Comparison of ENCODE assay signal across 14 mouse cellular contexts in genomic region chr10:28112826-28113589, GRCm38 (mm10). TPM values are rescaled to one million over a fixed set of nuclear protein-coding genes. Genes with fewer than 3 reads are reported as not detected.
DNase-seq lines count a peak whose midpoint lies in the region; ATAC-seq lines count a peak whose summit lies in the region.
"Had no signal": no experiment of that assay in that cellular context is flagged by ENCODE, and none has a peak within 500 bp of the region (broad histone marks: within the 10 kb centered on the region; RNA-seq: fewer than 3 reads in every experiment).

No protein-coding gene starts in this region.

- no peaks in the 10 kb centered on the region for H3K36me3 ChIP-seq in kidney, embryonic 16.5 days (ENCODE audit: insufficient read depth, low read length)
- no peaks in the 10 kb centered on the region for H3K36me3 ChIP-seq in heart, embryonic 15.5 days
- H3K36me3 ChIP-seq in limb, embryonic 10.5 days = no peaks in the 10 kb centered on the region
- H3K36me3 ChIP-seq: hindbrain, embryonic 10.5 days; liver, embryonic 15.5 days; midbrain, embryonic 10.5 days had no signal

- H3K9ac ChIP-seq in kidney, embryonic 16.5 days (replicated peaks; ENCODE audit: low read length) = no peak overlapping the region
- H3K9ac ChIP-seq in heart, embryonic 15.5 days = no peak overlapping the region
- H3K9ac ChIP-seq: liver, embryonic 15.5 days had no signal

- H3K27me3 ChIP-seq in kidney, embryonic 16.5 days (ENCODE audit: insufficient read depth, low read length) = no peaks in the 10 kb centered on the region
- H3K27me3 ChIP-seq in heart, embryonic 15.5 days = no peaks in the 10 kb centered on the region
- no peaks in the 10 kb centered on the region for H3K27me3 ChIP-seq in limb, embryonic 10.5 days (ENCODE audit: low read depth, poor library complexity, severe bottlenecking)
- H3K27me3 ChIP-seq: liver, embryonic 15.5 days had no signal

- no peak overlapping the region for H3K27ac ChIP-seq in kidney, embryonic 16.5 days (ENCODE audit: low read length)
- peak overlapping the region; percentile 59 for H3K27ac ChIP-seq in heart, embryonic 15.5 days
- no peak overlapping the region for H3K27ac ChIP-seq in limb, embryonic 10.5 days
- H3K27ac ChIP-seq: hindbrain, embryonic 10.5 days; liver, embryonic 15.5 days; midbrain, embryonic 10.5 days had no signal

- no peak for ATAC-seq in kidney, embryonic 16.5 days (ENCODE audit: low FRiP score, low TSS enrichment)
- ATAC-seq in heart, embryonic 15.5 days (replicated peaks; ENCODE audit: insufficient number of reproducible peaks, insufficient read depth, low FRiP score, low read depth) = no peak; the same call in 1 of the 2 replicates
- ATAC-seq: activated CD4-positive, CD25-positive, alpha-beta regulatory T cell, adult 4 months had no signal

- 63% methylated on average over 8 of the region's 8 CpGs for WGBS in kidney, embryonic 16.5 days
- WGBS in heart, embryonic 15.5 days = 58% methylated on average over 8 of the region's 8 CpGs
- WGBS in limb, embryonic 10.5 days = 77% methylated on average over 8 of the region's 8 CpGs

- no peak overlapping the region for H3K4me2 ChIP-seq in kidney, embryonic 16.5 days (replicated peaks; ENCODE audit: low read depth, low read length)
- peak overlapping the region; percentile 35 for H3K4me2 ChIP-seq in heart, embryonic 15.5 days
- H3K4me2 ChIP-seq: liver, embryonic 15.5 days had no signal

- DNase-seq in adrenal gland, postnatal 10 days = peak; percentile 7
- DNase-seq in adrenal gland, postnatal 4 days (ENCODE audit: low spot score in 2 of 2) = no peak
- DNase-seq in kidney, postnatal 36 days = peak; percentile 37 to 47
- DNase-seq in lung, postnatal 36 days = peak; percentile 23
- no peak for DNase-seq in limb, embryonic 10.5 days (ENCODE audit: low spot score)
- DNase-seq in T-cell, adult 2 months (ENCODE audit: low spot score) = no peak
- DNase-seq: spleen, adult 18-20 months had no signal

- no peak overlapping the region for H3K4me3 ChIP-seq in kidney, embryonic 16.5 days (ENCODE audit: low read length)
- H3K4me3 ChIP-seq in heart, embryonic 15.5 days = no peak overlapping the region
- no peak overlapping the region for H3K4me3 ChIP-seq in limb, embryonic 10.5 days
- H3K4me3 ChIP-seq: erythroblast, embryonic 14.5 days; hindbrain, embryonic 10.5 days; liver, embryonic 15.5 days; midbrain, embryonic 10.5 days had no signal

- peaks cover 10% of the 10 kb centered on the region; the same call in 1 of the 2 replicates for H3K4me1 ChIP-seq in kidney, embryonic 16.5 days (ENCODE audit: insufficient read depth, low read length)
- H3K4me1 ChIP-seq in heart, embryonic 15.5 days (replicated peaks) = peaks cover 22% of the 10 kb centered on the region
- peaks cover 12% of the 10 kb centered on the region; the same call in 1 of the 2 replicates for H3K4me1 ChIP-seq in limb, embryonic 10.5 days

- no peaks in the 10 kb centered on the region for H3K9me3 ChIP-seq in kidney, embryonic 16.5 days (ENCODE audit: low read length)
- no peaks in the 10 kb centered on the region for H3K9me3 ChIP-seq in heart, embryonic 15.5 days (replicated peaks)
- no peaks in the 10 kb centered on the region for H3K9me3 ChIP-seq in limb, embryonic 10.5 days (replicated peaks)
- H3K9me3 ChIP-seq: hindbrain, embryonic 10.5 days; liver, embryonic 15.5 days; midbrain, embryonic 10.5 days had no signal

RNA-seq across cellular contexts. Expression of gene Ptprk, which starts 38.4 kb away (rescaled TPM):
- total RNA-seq in adrenal gland, postnatal 10 days (2021) = 10 to 100 TPM; 21.8 to 24.1 TPM
- 10 to 100 TPM; 28.4 to 35.3 TPM for total RNA-seq in adrenal gland, postnatal 4 days (2021)
- 34.7 and 41.4 TPM in 2 replicates for polyA plus RNA-seq in kidney, embryonic 16.5 days (2015; fragmentation: Nextera tagmentation; extraction: Ambion mirVana)
- 36.7 and 37.3 TPM in 2 replicates for polyA plus RNA-seq in heart, embryonic 15.5 days (2015; fragmentation: Nextera tagmentation; extraction: Ambion mirVana)
- 46.2 and 55.9 TPM in 2 replicates for polyA plus RNA-seq in limb, embryonic 10.5 days (2016; fragmentation: Nextera tagmentation; extraction: Ambion mirVana)

Comparison
In these comparisons a context has a peak if more than half of its experiments do, and no peak if none do; other contexts are left out.
1. DNase-seq: peak in adrenal gland, postnatal 10 days (single experiment), kidney, postnatal 36 days (2 of 2) and lung, postnatal 36 days (single experiment); none in adrenal gland, postnatal 4 days (0 of 2), limb, embryonic 10.5 days (single experiment) and T-cell, adult 2 months (single experiment).